Mouse (Mus musculus): ENCODE data around the gene Bik. TPM values are rescaled to one million over a fixed set of nuclear protein-coding genes. Genes with fewer than 3 reads are reported as not detected.

Gene Bik
- polyA plus RNA-seq, 1 experiment: 4.7 TPM

GRCm38 (mm10) chr15:83541647-83542287 is 15.1 kb downstream of the Bik start:
- H3K4me1 ChIP-seq (ENCODE audit: control insufficient read depth, insufficient read depth, insufficient read length): no peaks in the 10 kb centered on the region
- WGBS: 76% methylated on average over 9 of the region's 9 CpGs
- H3K4me3 ChIP-seq (ENCODE audit: extremely low read depth, insufficient read depth, insufficient read length): no peak overlapping the region
- H3K36me3 ChIP-seq (ENCODE audit: control insufficient read depth, insufficient read depth, low read length): peaks cover 10% of the 10 kb centered on the region
- TF ChIP-seq CTCF (IDR thresholded peaks at IDR 0.05; ENCODE audit: extremely low read depth, insufficient read depth, insufficient read length, insufficient replicate concordance) (no peak), POLR2A (IDR thresholded peaks at IDR 0.05; ENCODE audit: low read depth, low read length) (no peak)
- H3K27me3 ChIP-seq (ENCODE audit: control insufficient read depth, insufficient read depth, low read length): no peaks in the 10 kb centered on the region
- H3K27ac ChIP-seq (ENCODE audit: insufficient read depth, low read length): no peak overlapping the region
- DNase-seq (ENCODE audit: low read depth in 1 of 2, low spot score in 2 of 2): no peak

- H3K4me1 ChIP-seq (ENCODE audit: control insufficient read depth, insufficient read depth, insufficient read length): no peaks in the 10 kb centered on the region
Observed at GRCm38 (mm10) chr15:83546029-83546428, 19.4 kb downstream of the Bik start.

GRCm38 (mm10) chr15:83547144-83547543 is 20.5 kb downstream of the Bik start:
- Histone ChIP-seq H3K4me3 (ENCODE audit: extremely low read depth, insufficient read depth, insufficient read length) (no peak overlapping the region), H3K4me1 (ENCODE audit: control insufficient read depth, insufficient read depth, insufficient read length) (no peaks in the 10 kb centered on the region), H3K27me3 (ENCODE audit: control insufficient read depth, insufficient read depth, low read length) (no peaks in the 10 kb centered on the region), H3K36me3 (ENCODE audit: control insufficient read depth, insufficient read depth, low read length) (peaks cover 29% of the 10 kb centered on the region), H3K27ac (ENCODE audit: insufficient read depth, low read length) (no peak overlapping the region)
- TF ChIP-seq POLR2A (IDR thresholded peaks at IDR 0.05; ENCODE audit: low read depth, low read length) (no peak), CTCF (IDR thresholded peaks at IDR 0.05; ENCODE audit: extremely low read depth, insufficient read depth, insufficient read length, insufficient replicate concordance) (no peak)
- 92% methylated on average over 8 of the region's 8 CpGs for WGBS
- no peak for DNase-seq (ENCODE audit: low read depth in 1 of 2, low spot score in 2 of 2)

More at GRCm38 (mm10) chr15:83546029-83546428, 19.4 kb downstream of the Bik start:
- Histone ChIP-seq H3K36me3 (ENCODE audit: control insufficient read depth, insufficient read depth, low read length) (peaks cover 29% of the 10 kb centered on the region), H3K4me3 (ENCODE audit: extremely low read depth, insufficient read depth, insufficient read length) (no peak overlapping the region), H3K27me3 (ENCODE audit: control insufficient read depth, insufficient read depth, low read length) (no peaks in the 10 kb centered on the region), H3K27ac (ENCODE audit: insufficient read depth, low read length) (no peak overlapping the region)
- no peak for DNase-seq (ENCODE audit: low read depth in 1 of 2, low spot score in 2 of 2)
- WGBS: 84% methylated on average over 7 of the region's 7 CpGs
- no peak for TF ChIP-seq CTCF (IDR thresholded peaks at IDR 0.05; ENCODE audit: extremely low read depth, insufficient read depth, insufficient read length, insufficient replicate concordance)
- TF ChIP-seq POLR2A (IDR thresholded peaks at IDR 0.05; ENCODE audit: low read depth, low read length): no peak

- Histone ChIP-seq H3K4me3 (ENCODE audit: extremely low read depth, insufficient read depth, insufficient read length) (no peak overlapping the region), H3K4me1 (ENCODE audit: control insufficient read depth, insufficient read depth, insufficient read length) (no peaks in the 10 kb centered on the region), H3K27me3 (ENCODE audit: control insufficient read depth, insufficient read depth, low read length) (no peaks in the 10 kb centered on the region), H3K36me3 (ENCODE audit: control insufficient read depth, insufficient read depth, low read length) (peaks cover 29% of the 10 kb centered on the region), H3K27ac (ENCODE audit: insufficient read depth, low read length) (no peak overlapping the region)
- WGBS: 85% methylated on average over 2 of the region's 2 CpGs
- no peak for DNase-seq (ENCODE audit: low read depth in 1 of 2, low spot score in 2 of 2)
- no peak for TF ChIP-seq CTCF (IDR thresholded peaks at IDR 0.05; ENCODE audit: extremely low read depth, insufficient read depth, insufficient read length, insufficient replicate concordance)
- TF ChIP-seq POLR2A (IDR thresholded peaks at IDR 0.05; ENCODE audit: low read depth, low read length): no peak
Observed at GRCm38 (mm10) chr15:83550137-83550536, 23.5 kb downstream of the Bik start.

- H3K36me3 ChIP-seq (ENCODE audit: control insufficient read depth, insufficient read depth, low read length): peaks cover 2% of the 10 kb centered on the region; the same call in 1 of the 2 replicates
- no peak overlapping the region for H3K4me3 ChIP-seq (ENCODE audit: extremely low read depth, insufficient read depth, insufficient read length)
- H3K27me3 ChIP-seq (ENCODE audit: control insufficient read depth, insufficient read depth, low read length): no peaks in the 10 kb centered on the region
- TF ChIP-seq CTCF (IDR thresholded peaks at IDR 0.05; ENCODE audit: extremely low read depth, insufficient read depth, insufficient read length, insufficient replicate concordance): no peak
- no peak for TF ChIP-seq POLR2A (IDR thresholded peaks at IDR 0.05; ENCODE audit: low read depth, low read length)
- no peak overlapping the region for H3K27ac ChIP-seq (ENCODE audit: insufficient read depth, low read length)
- no peak for DNase-seq (ENCODE audit: low read depth in 1 of 2, low spot score in 2 of 2)
- peaks cover 5% of the 10 kb centered on the region; the same call in 1 of the 2 replicates for H3K4me1 ChIP-seq (ENCODE audit: control insufficient read depth, insufficient read depth, insufficient read length)
Observed at GRCm38 (mm10) chr15:83553831-83554230, 27.2 kb downstream of the Bik start.

- under 1% methylated on average over 73 of the region's 74 CpGs for WGBS
- Histone ChIP-seq H3K4me3 (ENCODE audit: extremely low read depth, insufficient read depth, insufficient read length) (peak overlapping the region; percentile 95), H3K36me3 (ENCODE audit: control insufficient read depth, insufficient read depth, low read length) (no peaks in the 10 kb centered on the region; the same call in 1 of the 2 replicates), H3K27ac (ENCODE audit: insufficient read depth, low read length) (peak overlapping the region; percentile 91), H3K27me3 (ENCODE audit: control insufficient read depth, insufficient read depth, low read length) (no peaks in the 10 kb centered on the region), H3K4me1 (ENCODE audit: control insufficient read depth, insufficient read depth, insufficient read length) (peaks cover 5% of the 10 kb centered on the region; the same call in 1 of the 2 replicates)
- peak; percentile 64 to 83 for DNase-seq (ENCODE audit: low read depth in 1 of 2, low spot score in 2 of 2)
- TF ChIP-seq CTCF (IDR thresholded peaks at IDR 0.05; ENCODE audit: extremely low read depth, insufficient read depth, insufficient read length, insufficient replicate concordance) (no peak), POLR2A (IDR thresholded peaks at IDR 0.05; ENCODE audit: low read depth, low read length) (peak; percentile 59)
Observed at GRCm38 (mm10) chr15:83555161-83555974, 28.7 kb downstream of the Bik start.
